Mouse (Mus musculus): ENCODE measurements at regions not wholly inside any gene's neighbourhood (a gene's known extent, or its start where the extent isn't known, plus 50 kb on each side); places are given as distances from the start of the nearest gene placed in this dataset.
"Not testable (repeated sequence)": the region's sequence is repeated elsewhere in the genome, so short reads cannot be mapped to it uniquely, and the experiment has no call there.

- Histone ChIP-seq H3K4me3 (no peak overlapping the region), H3K27ac (no peak overlapping the region), H3K9me3 (no peaks in the 10 kb centered on the region), H3K4me2 (no peak overlapping the region), H3K4me1 (no peaks in the 10 kb centered on the region), H3K36me3 (no peaks in the 10 kb centered on the region), H3K27me3 (no peaks in the 10 kb centered on the region), H3K9ac (no peak overlapping the region)
- no peak for ATAC-seq (ENCODE audit: insufficient number of reproducible peaks, insufficient read depth, low FRiP score, low TSS enrichment, low read depth)
- 65% methylated on average over 1 of the region's 1 CpGs for WGBS
Observed at GRCm38 (mm10) chr16:69937514-69938194, 74.1 kb upstream of the Speer2 start.

GRCm38 (mm10) chr16:69943635-69944034, 80.1 kb upstream of the Speer2 start:
- ATAC-seq (ENCODE audit: insufficient number of reproducible peaks, insufficient read depth, low FRiP score, low TSS enrichment, low read depth), result no peak
- 80% methylated on average over 1 of the region's 1 CpGs for WGBS
- H3K27me3 ChIP-seq, result no peaks in the 10 kb centered on the region
- no peaks in the 10 kb centered on the region for H3K36me3 ChIP-seq
- no peaks in the 10 kb centered on the region for H3K4me1 ChIP-seq
- H3K27ac ChIP-seq, result no peak overlapping the region
- no peak overlapping the region for H3K9ac ChIP-seq
- H3K4me3 ChIP-seq, result no peak overlapping the region
- H3K4me2 ChIP-seq, result no peak overlapping the region
- no peaks in the 10 kb centered on the region for H3K9me3 ChIP-seq

GRCm38 (mm10) chr16:69948783-69949182, 85.2 kb upstream of the Speer2 start:
- no peaks in the 10 kb centered on the region for H3K27me3 ChIP-seq
- no peak overlapping the region for H3K4me2 ChIP-seq
- no peaks in the 10 kb centered on the region for H3K9me3 ChIP-seq
- H3K4me1 ChIP-seq, result no peaks in the 10 kb centered on the region
- no peak overlapping the region for H3K9ac ChIP-seq
- no peaks in the 10 kb centered on the region for H3K36me3 ChIP-seq
- no peak for ATAC-seq (ENCODE audit: insufficient number of reproducible peaks, insufficient read depth, low FRiP score, low TSS enrichment, low read depth)
- no peak overlapping the region for H3K4me3 ChIP-seq
- H3K27ac ChIP-seq, result no peak overlapping the region
- WGBS, result 84% methylated on average over 10 of the region's 10 CpGs

DNA sequence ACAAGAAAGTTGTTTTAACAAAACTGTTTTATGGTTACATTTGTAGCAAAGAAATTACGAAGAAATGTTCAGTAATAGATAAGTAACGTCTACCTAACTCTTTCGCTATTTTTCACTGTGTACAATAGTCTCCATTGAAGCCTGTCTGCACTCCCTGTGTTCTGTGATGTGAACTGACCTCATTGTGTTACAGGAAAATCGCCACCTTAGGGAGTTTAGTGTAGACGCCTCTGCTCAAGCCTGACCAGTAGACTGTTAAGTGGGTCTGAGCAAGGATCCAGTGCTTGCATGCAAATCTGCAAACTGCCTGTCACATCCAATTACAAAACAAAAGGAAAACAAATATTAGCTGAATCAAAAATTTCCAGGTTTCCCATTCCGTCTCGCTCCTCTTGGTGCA, 85.8 kb upstream of the Speer2 start:
- Histone ChIP-seq H3K27me3 (no peaks in the 10 kb centered on the region), H3K4me3 (no peak overlapping the region), H3K4me2 (no peak overlapping the region), H3K27ac (no peak overlapping the region), H3K9ac (no peak overlapping the region), H3K4me1 (no peaks in the 10 kb centered on the region), H3K9me3 (no peaks in the 10 kb centered on the region), H3K36me3 (no peaks in the 10 kb centered on the region)
- no peak for ATAC-seq (ENCODE audit: insufficient number of reproducible peaks, insufficient read depth, low FRiP score, low TSS enrichment, low read depth)
- WGBS, result 78% methylated on average over 7 of the region's 7 CpGs

DNA sequence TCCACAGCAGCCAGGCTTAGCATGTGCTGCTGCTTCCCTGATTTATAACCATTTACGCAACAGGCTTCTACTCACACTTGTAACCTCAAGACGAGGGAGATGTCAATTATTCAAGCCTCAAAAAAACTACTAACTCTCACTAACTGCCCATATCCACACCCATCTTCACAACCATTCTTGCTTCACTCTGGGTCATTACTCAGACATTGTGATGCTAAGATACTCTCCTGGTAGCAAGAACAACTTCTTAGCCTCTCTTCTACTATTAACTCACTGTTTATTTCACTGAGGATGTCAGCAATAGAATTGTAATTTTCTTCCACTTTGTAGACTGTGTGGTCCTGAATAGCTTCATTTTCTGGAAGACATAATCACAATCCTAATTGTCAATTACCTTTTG, 88.0 kb upstream of the Speer2 start:
- no peak overlapping the region for H3K9ac ChIP-seq
- H3K9me3 ChIP-seq, result no peaks in the 10 kb centered on the region
- no peak overlapping the region for H3K27ac ChIP-seq
- WGBS, result 86% methylated on average over 2 of the region's 2 CpGs
- H3K4me1 ChIP-seq, result no peaks in the 10 kb centered on the region
- no peaks in the 10 kb centered on the region for H3K27me3 ChIP-seq
- ATAC-seq (ENCODE audit: insufficient number of reproducible peaks, insufficient read depth, low FRiP score, low TSS enrichment, low read depth), result no peak
- H3K4me3 ChIP-seq, result no peak overlapping the region
- no peak overlapping the region for H3K4me2 ChIP-seq
- no peaks in the 10 kb centered on the region for H3K36me3 ChIP-seq

GRCm38 (mm10) chr16:69966561-69966960, 103.0 kb upstream of the Speer2 start:
- not testable (repeated sequence) for H3K9me3 ChIP-seq; H3K9ac ChIP-seq; H3K4me3 ChIP-seq; ATAC-seq (ENCODE audit: insufficient number of reproducible peaks, insufficient read depth, low FRiP score, low TSS enrichment, low read depth); H3K27me3 ChIP-seq; H3K4me1 ChIP-seq; H3K27ac ChIP-seq; H3K4me2 ChIP-seq; H3K36me3 ChIP-seq
- 92% methylated on average over 7 of the region's 7 CpGs for WGBS

- 63% methylated on average over 3 of the region's 3 CpGs for WGBS
- Histone ChIP-seq H3K36me3 (no peaks in the 10 kb centered on the region), H3K4me2 (no peak overlapping the region), H3K27ac (no peak overlapping the region), H3K4me1 (no peaks in the 10 kb centered on the region), H3K9me3 (no peaks in the 10 kb centered on the region), H3K4me3 (no peak overlapping the region), H3K27me3 (no peaks in the 10 kb centered on the region), H3K9ac (no peak overlapping the region)
- no peak for ATAC-seq (ENCODE audit: insufficient number of reproducible peaks, insufficient read depth, low FRiP score, low TSS enrichment, low read depth)
Observed at GRCm38 (mm10) chr16:69979813-69980527, 116.4 kb upstream of the Speer2 start.

GRCm38 (mm10) chr16:69984320-69984719, 120.8 kb upstream of the Speer2 start:
- Histone ChIP-seq H3K4me3 (no peak overlapping the region), H3K27ac (no peak overlapping the region), H3K36me3 (no peaks in the 10 kb centered on the region), H3K4me2 (no peak overlapping the region), H3K9ac (no peak overlapping the region), H3K9me3 (no peaks in the 10 kb centered on the region), H3K4me1 (no peaks in the 10 kb centered on the region), H3K27me3 (no peaks in the 10 kb centered on the region)
- no peak for ATAC-seq (ENCODE audit: insufficient number of reproducible peaks, insufficient read depth, low FRiP score, low TSS enrichment, low read depth)
- 38% methylated on average over 5 of the region's 5 CpGs for WGBS

DNA sequence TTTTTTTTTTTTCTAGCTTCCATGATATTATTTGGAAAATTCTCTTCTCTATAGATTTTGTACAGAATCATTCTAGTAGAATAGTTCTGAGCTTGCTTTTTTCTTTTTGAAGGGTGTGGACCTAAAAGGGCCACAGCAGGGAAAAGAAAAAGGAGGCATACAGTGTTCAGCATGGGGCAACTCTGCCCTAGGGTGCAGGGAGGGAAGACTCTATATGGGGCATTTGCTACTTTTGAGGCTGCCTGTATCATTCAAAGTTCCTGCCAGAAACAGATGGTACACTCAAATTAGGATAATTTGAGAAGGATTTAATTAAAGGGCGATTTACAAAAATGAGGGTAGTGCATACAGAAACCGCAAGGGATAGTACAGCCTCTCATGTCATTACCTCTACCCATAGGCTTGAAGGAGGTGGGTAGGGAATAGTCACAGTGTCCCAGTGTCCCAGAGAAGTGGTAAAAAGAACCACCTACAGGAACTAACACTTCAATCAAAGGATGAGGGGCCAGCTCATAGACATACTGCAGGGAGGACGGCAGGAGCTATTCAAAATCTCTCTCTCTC, 128.4 kb upstream of the Speer2 start:
- Histone ChIP-seq H3K4me3 (no peak overlapping the region), H3K27ac (no peak overlapping the region), H3K4me1 (no peaks in the 10 kb centered on the region), H3K9me3 (no peaks in the 10 kb centered on the region), H3K9ac (no peak overlapping the region), H3K36me3 (no peaks in the 10 kb centered on the region), H3K27me3 (no peaks in the 10 kb centered on the region), H3K4me2 (no peak overlapping the region)
- WGBS, result 49% methylated on average over 3 of the region's 3 CpGs
- no peak for ATAC-seq (ENCODE audit: insufficient number of reproducible peaks, insufficient read depth, low FRiP score, low TSS enrichment, low read depth)

GRCm38 (mm10) chr16:69992715-69993114, 129.2 kb upstream of the Speer2 start:
- ATAC-seq (ENCODE audit: insufficient number of reproducible peaks, insufficient read depth, low FRiP score, low TSS enrichment, low read depth), result no peak
- Histone ChIP-seq H3K9ac (no peak overlapping the region), H3K27me3 (no peaks in the 10 kb centered on the region), H3K4me1 (no peaks in the 10 kb centered on the region), H3K4me3 (no peak overlapping the region), H3K36me3 (no peaks in the 10 kb centered on the region), H3K9me3 (no peaks in the 10 kb centered on the region), H3K4me2 (no peak overlapping the region), H3K27ac (no peak overlapping the region)
- WGBS, result 79% methylated on average over 4 of the region's 4 CpGs

DNA sequence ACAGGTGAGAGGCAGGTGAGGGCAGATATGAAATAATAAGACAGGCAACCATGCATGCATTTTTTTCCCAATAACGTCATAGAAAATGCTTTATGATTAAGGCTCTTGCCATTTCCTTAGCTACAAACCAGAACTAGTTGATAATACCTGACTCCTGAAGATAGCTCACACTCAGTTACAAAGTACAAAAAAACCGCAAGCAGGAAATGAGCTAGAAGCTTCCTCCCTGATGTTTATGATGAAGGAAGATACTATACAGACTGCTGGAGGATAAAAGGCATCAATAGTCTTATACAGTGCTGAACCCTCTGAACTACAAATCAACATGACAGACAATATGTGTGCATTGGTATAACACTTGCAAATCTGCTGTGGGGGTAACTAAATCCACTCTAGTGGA, 143.3 kb upstream of the Speer2 start:
- no peak overlapping the region for H3K27ac ChIP-seq
- H3K9ac ChIP-seq, result no peak overlapping the region
- whole genome bisulfite sequencing, result 86% methylated on average over 2 of the region's 2 CpGs
- H3K36me3 ChIP-seq, result no peaks in the 10 kb centered on the region
- no peak overlapping the region for H3K4me2 ChIP-seq
- H3K27me3 ChIP-seq, result no peaks in the 10 kb centered on the region
- no peak overlapping the region for H3K4me3 ChIP-seq
- H3K4me1 ChIP-seq, result no peaks in the 10 kb centered on the region
- H3K9me3 ChIP-seq, result no peaks in the 10 kb centered on the region
- ATAC-seq (ENCODE audit: insufficient number of reproducible peaks, insufficient read depth, low FRiP score, low TSS enrichment, low read depth), result no peak

DNA sequence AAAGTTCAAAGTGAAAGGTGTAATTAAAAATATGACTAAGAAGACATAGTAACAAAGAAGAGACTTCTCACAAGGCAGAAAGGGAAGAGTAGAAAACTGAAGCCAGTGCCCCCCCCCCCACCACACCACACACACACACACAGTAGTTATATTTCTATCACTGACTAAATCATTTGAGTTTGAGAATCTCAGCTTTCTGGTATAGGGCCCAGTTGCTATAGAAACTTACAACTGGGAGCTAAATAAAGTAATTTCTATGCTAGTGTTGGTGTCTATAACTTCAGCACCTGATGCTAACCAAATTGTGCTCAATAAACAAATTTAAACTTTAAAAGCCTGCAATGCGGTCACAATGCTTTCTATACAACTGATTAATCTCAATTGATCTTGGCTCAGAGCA, 153.4 kb upstream of the Speer2 start:
- WGBS, result 85% methylated on average over 1 of the region's 1 CpGs
- ATAC-seq (ENCODE audit: insufficient number of reproducible peaks, insufficient read depth, low FRiP score, low TSS enrichment, low read depth), result no peak
- H3K4me2 ChIP-seq, result no peak overlapping the region

More for the DNA sequence above, 153.4 kb upstream of the Speer2 start:
- Histone ChIP-seq H3K4me1 (no peaks in the 10 kb centered on the region), H3K27ac (no peak overlapping the region), H3K27me3 (no peaks in the 10 kb centered on the region), H3K36me3 (no peaks in the 10 kb centered on the region), H3K9me3 (no peaks in the 10 kb centered on the region), H3K9ac (no peak overlapping the region), H3K4me3 (no peak overlapping the region)

All from embryonic facial prominence, embryonic 13.5 days (tissue).